Mouse (Mus musculus) spleen, postnatal 4 days (tissue): ENCODE data around the gene Olfr944.

Source experiments
- DNase-seq, 2 experiments: peaks; one replicate each; pipeline ENCODE4 v3.0.0; 2022; ENCODE audit warnings: low spot score in 2 of 2

The Olfr944 gene

DNA sequence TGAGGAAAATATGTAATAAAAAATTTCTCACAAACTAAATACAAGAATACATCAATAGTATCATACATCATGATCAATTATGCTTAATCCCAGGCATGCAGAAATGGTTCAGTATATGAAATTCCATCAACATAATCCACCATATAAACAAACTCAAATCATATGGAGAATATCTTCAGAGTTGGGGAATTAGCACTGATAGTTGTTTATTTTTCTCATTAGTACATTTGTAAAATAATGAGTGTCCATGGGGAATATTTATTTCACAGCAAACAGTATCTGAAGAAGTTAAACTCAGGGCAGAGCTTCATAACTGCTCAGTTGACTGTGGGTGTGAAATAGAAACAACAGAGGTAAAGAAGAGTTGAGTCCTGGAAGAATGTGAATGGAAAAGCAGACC, at the start of gene Olfr944:
Gene Olfr944, plus strand, starts transcription at position 301 of the 400 bp plus-strand sequence.
- no peak for DNase-seq

- no peak for DNase-seq
Measured at GRCm38 (mm10) chr9:39152401-39152800, 49.3 kb upstream of the Olfr944 start.

- no peak for DNase-seq
Measured at GRCm38 (mm10) chr9:39166004-39166403, 35.7 kb upstream of the Olfr944 start, which contains the start of gene Olfr943. TSS of gene Olfr943 (plus strand) at chr9:39166304.

GRCm38 (mm10) chr9:39249894-39250293, 48.2 kb downstream of the Olfr944 start, which contains the start of gene Olfr1537:
TSS of gene Olfr1537 (minus strand) at chr9:39249994.
- no peak for DNase-seq
